Mouse (Mus musculus) small intestine, adult 2 months (tissue): ENCODE data around the gene Dst.

Experiments
- CTCF ChIP-seq: fragments of 200-500 bp; IDR thresholded peaks from 2 replicates; pipeline ENCODE4 v1.5.1; 2012; ENCODE audit warnings: low read depth, mild to moderate bottlenecking, control low read depth, inconsistent platforms, low read length, moderate library complexity, mixed read lengths; ENCODE audit not compliant: insufficient replicate concordance, insufficient read length; ENCODE audit errors: extremely low read depth
- POLR2A ChIP-seq: fragments of 200-500 bp; IDR thresholded peaks from 2 replicates; pipeline ENCODE4 v1.6.1; 2012; ENCODE audit warnings: low read depth, mild to moderate bottlenecking, control low read depth, inconsistent platforms, low read length, moderate library complexity

DNA sequence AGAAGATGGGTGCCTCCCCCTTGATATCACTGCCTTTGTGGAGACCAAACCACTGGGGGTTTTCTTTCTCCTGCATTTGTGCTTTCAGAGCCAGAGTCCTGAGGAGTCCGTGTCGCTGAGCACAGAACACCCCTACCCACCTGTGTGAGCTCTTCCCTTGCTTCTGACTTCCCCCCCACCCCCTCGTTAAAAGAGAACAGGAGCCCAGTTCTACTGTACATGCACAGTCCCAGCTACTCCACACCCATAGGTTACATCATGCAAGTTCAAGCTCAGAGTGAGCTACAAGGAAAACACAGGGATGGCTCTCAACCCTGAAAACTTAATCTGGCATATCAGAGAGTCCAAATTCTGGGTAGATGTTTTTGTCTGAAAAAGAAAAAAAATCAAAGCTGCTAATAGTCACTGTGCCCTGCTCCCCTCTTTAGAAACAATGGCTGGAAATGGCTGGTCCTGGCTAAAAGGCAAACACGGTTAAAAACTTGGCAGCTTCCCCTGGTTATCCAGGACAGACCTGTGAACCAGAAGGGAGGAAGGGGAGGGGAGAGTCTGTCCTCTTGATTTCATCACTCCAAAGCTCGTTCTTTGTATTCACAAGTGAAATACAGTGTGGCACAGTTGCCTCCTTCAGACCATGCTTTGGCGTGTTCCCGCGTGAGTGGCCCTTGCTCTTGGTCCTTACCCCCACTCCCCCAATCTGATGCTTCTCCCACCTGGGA, 402.7 kb downstream of the Dst start:
- TF ChIP-seq CTCF (no peak), POLR2A (no peak)
